Mouse (Mus musculus) intestine, embryonic 16.5 days (tissue): ENCODE results near the gene Wnt10b. TPM values are rescaled to one million over a fixed set of nuclear protein-coding genes. Genes with fewer than 3 reads are reported as not detected.
A peak's percentile ranks its signal among the peaks of the same experiment; 100 is the strongest.

Experiments
- ATAC-seq: fragments of 200-750 bp; cut with Nextera tagmentation; 2 replicates; pipeline ENCODE4 v1.8.0; 2017; ENCODE audit warnings: moderate TSS enrichment, moderate library complexity
- H3K27ac ChIP-seq: fragments of 300-500 bp; sonication (generic); 2 replicates; pipeline ENCODE4 v1.5.1; 2014; ENCODE audit warnings: mild to moderate bottlenecking, low read length
- H3K27me3 ChIP-seq: fragments of 300-500 bp; sonication (generic); replicated peaks from 2 replicates; pipeline ENCODE4 v1.6.1; 2014; ENCODE audit warnings: low read length, control low read depth, mixed read lengths; ENCODE audit not compliant: control insufficient read depth, insufficient read depth
- H3K36me3 ChIP-seq: fragments of 300-500 bp; sonication (generic); 2 replicates; pipeline ENCODE4 v1.6.1; 2014; ENCODE audit warnings: low read length, control low read depth; ENCODE audit not compliant: control insufficient read depth, insufficient read depth
- H3K4me1 ChIP-seq: fragments of 300-500 bp; sonication (generic); 2 replicates; pipeline ENCODE4 v1.6.1; 2014; ENCODE audit warnings: low read length, control low read depth, mixed read lengths; ENCODE audit not compliant: control insufficient read depth, insufficient read depth
- H3K4me2 ChIP-seq: fragments of 300-500 bp; sonication (generic); 2 replicates; pipeline ENCODE4 v1.6.1; 2014; ENCODE audit warnings: low read depth, low read length, control low read depth
- H3K4me3 ChIP-seq: fragments of 300-500 bp; sonication (generic); 2 replicates; pipeline ENCODE4 v1.5.1; 2014; ENCODE audit warnings: mild to moderate bottlenecking, low read length
- H3K9ac ChIP-seq: fragments of 300-500 bp; sonication (generic); 2 replicates; pipeline ENCODE4 v1.6.1; 2014; ENCODE audit warnings: low read depth, low read length
- H3K9me3 ChIP-seq: fragments of 300-500 bp; sonication (generic); 2 replicates; pipeline ENCODE4 v1.6.1; 2016; ENCODE audit warnings: low read length, control low read depth; ENCODE audit not compliant: control insufficient read depth
- WGBS: fragments of 180-500 bp; shearing (Covaris S2); extraction: QIAGEN DNeasy Blood & Tissue Kit; methylation state at CpG from one replicate; pipeline ENCODE4 v1.1.7; 2014; 5-methylcytosine and 5-hydroxymethylcytosine counted together
- polyA plus RNA-seq: library from polyadenylated mRNA; unstranded; fragments of >200 nt; fragmentation: Nextera tagmentation; extraction: Ambion mirVana; gene quantifications from 2 replicates; pipeline ENCODE4 v1.2.1, GENCODE M21; 2015

Gene Wnt10b
- polyA plus RNA-seq, 1 experiment from 2014 or later, result 0.09 TPM

DNA sequence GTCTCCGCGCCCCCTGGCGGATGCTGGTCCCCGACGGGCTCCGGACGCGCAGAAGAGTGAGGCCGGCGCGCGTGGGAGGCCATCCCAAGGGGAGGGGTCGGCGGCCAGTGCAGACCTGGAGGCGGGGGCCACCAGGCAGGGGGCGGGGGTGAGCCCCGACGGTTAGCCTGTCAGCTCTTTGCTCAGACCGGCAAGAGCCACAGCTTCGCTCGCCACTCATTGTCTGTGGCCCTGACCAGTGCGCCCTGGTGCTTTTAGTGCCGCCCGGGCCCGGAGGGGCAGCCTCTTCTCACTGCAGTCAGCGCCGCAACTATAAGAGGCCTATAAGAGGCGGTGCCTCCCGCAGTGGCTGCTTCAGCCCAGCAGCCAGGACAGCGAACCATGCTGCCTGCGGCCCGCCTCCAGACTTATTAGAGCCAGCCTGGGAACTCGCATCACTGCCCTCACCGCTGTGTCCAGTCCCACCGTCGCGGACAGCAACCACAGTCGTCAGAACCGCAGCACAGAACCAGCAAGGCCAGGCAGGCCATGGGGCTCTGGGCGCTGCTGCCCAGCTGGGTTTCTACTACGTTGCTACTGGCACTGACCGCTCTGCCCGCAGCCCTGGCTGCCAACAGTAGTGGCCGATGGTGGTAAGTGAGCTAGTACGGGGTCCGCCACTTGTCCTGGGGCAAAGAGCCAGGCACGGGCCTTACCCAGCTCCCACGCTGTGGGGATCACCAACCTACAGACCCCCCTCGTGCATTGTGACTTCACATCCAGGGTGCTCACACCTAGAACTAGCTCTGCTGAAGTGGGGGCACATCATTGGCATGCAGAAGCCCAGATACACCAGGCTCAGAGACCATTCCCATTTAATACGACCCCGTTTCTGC lies 11.9 kb upstream of the Wnt10b start, which contains the start of gene Wnt1:
Wnt1 (plus strand) TSS at position 197 of the 875 bp plus-strand sequence.
- Histone ChIP-seq H3K27me3 (peaks cover 73% of the 10 kb centered on the region), H3K4me2 (peak within 1 kb of the TSS; percentile 52), H3K27ac (no peak within 1 kb of the TSS), H3K4me3 (peak within 1 kb of the TSS; percentile 40), H3K9ac (no peak within 1 kb of the TSS), H3K4me1 (peaks cover 24% of the 10 kb centered on the region), H3K36me3 (no peaks in the 10 kb centered on the region), H3K9me3 (no peaks in the 10 kb centered on the region)
- WGBS, result 3% methylated on average over 51 of the region's 51 CpGs
- peak; percentile 26; the same call in 1 of the 2 replicates for ATAC-seq

DNA sequence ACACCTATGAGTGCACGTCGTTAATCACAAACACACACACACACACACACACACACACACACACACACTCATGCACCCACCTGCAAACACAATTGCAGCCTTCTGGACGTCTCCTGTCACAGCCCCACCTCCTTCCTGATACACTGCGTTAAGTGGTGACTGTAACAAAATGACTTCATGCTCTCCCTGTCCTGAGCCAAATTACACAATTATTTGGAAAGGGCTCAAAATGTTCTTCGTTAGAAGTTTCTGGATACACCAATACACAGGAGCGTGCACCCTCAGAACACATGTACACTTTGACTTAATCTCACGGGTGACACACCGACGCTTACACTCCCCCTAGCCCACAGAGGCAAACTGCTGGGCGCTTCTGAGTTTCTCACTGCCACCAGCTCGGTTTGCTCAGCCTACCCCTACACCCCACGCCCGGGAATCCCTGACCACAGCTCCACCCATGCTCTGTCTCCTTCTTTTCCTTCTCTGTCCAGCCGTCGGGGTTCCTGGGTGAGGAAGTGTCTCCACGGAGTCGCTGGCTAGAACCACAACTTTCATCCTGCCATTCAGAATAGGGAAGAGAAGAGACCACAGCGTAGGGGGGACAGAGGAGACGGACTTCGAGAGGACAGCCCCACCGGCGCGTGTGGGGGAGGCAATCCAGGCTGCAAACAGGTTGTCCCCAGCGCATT lies 11.2 kb upstream of the Wnt10b start:
- Histone ChIP-seq H3K9me3 (no peaks in the 10 kb centered on the region), H3K27ac (no peak overlapping the region), H3K36me3 (no peaks in the 10 kb centered on the region), H3K9ac (no peak overlapping the region), H3K27me3 (peaks cover 66% of the 10 kb centered on the region), H3K4me1 (peaks cover 24% of the 10 kb centered on the region), H3K4me2 (no peak overlapping the region), H3K4me3 (peak overlapping the region; percentile 11; the same call in 1 of the 2 replicates)
- ATAC-seq, result peak; percentile 12; the same call in 1 of the 2 replicates
- WGBS, result 12% methylated on average over 24 of the region's 24 CpGs

DNA sequence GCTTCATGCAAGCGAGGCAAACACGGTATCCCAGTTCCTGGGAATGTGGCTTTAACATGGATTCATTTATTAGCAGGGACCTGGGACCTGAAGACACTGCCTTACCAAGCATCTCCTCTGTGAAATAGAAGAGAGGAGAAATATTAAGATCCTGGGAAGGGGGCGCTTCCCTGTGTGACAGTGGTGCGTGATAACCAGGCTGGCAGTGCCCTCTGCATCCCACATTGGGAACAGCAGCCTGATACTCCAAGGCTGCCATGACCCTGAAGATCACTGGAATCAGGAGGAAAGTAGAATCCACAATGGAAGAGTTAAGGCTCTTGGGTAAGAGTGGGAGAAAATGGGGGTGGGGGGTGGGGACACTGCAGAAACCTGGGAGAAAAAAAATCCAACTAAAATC lies 10.0 kb upstream of the Wnt10b start:
- Histone ChIP-seq H3K36me3 (no peaks in the 10 kb centered on the region), H3K9ac (no peak overlapping the region), H3K4me1 (peaks cover 21% of the 10 kb centered on the region), H3K27me3 (peaks cover 56% of the 10 kb centered on the region), H3K4me2 (no peak overlapping the region), H3K4me3 (no peak overlapping the region), H3K27ac (no peak overlapping the region), H3K9me3 (no peaks in the 10 kb centered on the region)
- WGBS, result 30% methylated on average over 4 of the region's 4 CpGs
- ATAC-seq, result no peak

DNA sequence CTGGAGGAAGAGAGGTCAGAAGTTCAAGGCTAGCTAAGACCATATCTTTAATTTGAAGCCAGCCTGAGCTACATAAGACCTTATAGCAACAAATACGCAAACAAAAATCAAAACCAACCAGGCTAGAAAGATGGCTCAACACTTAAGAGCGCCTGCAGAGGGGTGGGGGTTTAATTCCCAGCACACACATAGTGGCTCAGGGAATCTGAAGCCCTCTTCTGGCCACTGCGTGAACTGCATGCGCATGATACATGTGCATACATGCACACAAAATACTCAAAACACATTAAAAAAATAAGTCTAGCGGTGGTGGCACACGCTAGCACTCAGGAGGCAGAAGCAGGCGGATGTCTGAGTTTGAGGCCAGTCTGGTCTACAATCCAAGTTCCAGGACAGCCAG lies 7.8 kb upstream of the Wnt10b start:
- Histone ChIP-seq H3K9me3 (no peaks in the 10 kb centered on the region), H3K4me3 (no peak overlapping the region), H3K4me1 (peaks cover 5% of the 10 kb centered on the region), H3K9ac (no peak overlapping the region), H3K36me3 (no peaks in the 10 kb centered on the region), H3K27me3 (peaks cover 43% of the 10 kb centered on the region), H3K27ac (no peak overlapping the region), H3K4me2 (no peak overlapping the region)
- WGBS, result 38% methylated on average over 7 of the region's 7 CpGs
- ATAC-seq, result no peak

DNA sequence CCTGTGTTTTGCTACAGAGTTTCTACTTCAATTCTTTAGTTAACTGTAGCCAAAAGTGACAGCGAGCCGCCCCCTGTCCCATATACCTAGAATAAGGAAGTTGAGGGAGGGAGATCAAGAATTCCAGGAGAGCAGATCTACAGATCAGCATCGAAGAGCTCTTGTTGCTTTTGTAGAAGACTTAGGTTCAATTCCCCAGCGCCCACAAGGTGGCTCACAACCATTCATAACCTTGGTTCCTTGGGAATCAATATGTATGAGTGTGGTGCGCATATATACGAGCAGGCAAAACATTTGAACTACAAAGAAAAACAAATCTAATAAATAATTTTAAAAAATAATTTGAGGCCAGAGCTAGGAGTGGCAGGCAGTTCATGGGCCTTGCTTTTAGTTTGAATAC lies 3.2 kb upstream of the Wnt10b start:
- H3K4me1 ChIP-seq, result peaks cover 19% of the 10 kb centered on the region
- H3K9ac ChIP-seq, result no peak overlapping the region
- H3K4me2 ChIP-seq, result no peak overlapping the region
- no peaks in the 10 kb centered on the region for H3K9me3 ChIP-seq
- no peak overlapping the region for H3K27ac ChIP-seq
- H3K36me3 ChIP-seq, result no peaks in the 10 kb centered on the region
- H3K27me3 ChIP-seq, result peaks cover 55% of the 10 kb centered on the region
- no peak overlapping the region for H3K4me3 ChIP-seq
- ATAC-seq, result no peak
- 31% methylated on average over 6 of the region's 6 CpGs for WGBS

DNA sequence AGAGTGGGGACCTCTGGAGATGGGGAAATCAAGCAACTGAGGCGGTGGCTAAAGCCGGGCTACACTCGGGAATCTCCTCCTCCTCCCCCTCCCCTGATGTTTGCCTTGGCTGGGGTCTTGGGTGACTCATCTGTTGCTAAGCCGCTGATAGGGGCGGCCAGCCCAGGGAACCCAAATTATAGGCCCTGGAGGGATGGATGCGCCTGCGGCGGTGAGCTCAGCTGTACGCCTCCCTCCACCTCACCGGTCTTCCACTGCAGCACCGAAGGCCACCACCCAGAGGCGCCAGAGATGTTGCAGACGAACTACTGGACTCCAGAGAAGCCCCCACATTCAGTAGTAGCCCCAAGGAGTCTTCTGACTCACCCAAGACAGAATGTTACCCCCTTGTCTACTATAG lies 2.6 kb upstream of the Wnt10b start:
- no peak overlapping the region for H3K4me2 ChIP-seq
- 8% methylated on average over 13 of the region's 13 CpGs for WGBS
- no peaks in the 10 kb centered on the region for H3K9me3 ChIP-seq
- H3K4me3 ChIP-seq, result no peak overlapping the region
- ATAC-seq, result no peak
- H3K9ac ChIP-seq, result no peak overlapping the region
- peaks cover 22% of the 10 kb centered on the region for H3K4me1 ChIP-seq
- H3K27me3 ChIP-seq, result peaks cover 61% of the 10 kb centered on the region
- no peak overlapping the region for H3K27ac ChIP-seq
- H3K36me3 ChIP-seq, result no peaks in the 10 kb centered on the region

DNA sequence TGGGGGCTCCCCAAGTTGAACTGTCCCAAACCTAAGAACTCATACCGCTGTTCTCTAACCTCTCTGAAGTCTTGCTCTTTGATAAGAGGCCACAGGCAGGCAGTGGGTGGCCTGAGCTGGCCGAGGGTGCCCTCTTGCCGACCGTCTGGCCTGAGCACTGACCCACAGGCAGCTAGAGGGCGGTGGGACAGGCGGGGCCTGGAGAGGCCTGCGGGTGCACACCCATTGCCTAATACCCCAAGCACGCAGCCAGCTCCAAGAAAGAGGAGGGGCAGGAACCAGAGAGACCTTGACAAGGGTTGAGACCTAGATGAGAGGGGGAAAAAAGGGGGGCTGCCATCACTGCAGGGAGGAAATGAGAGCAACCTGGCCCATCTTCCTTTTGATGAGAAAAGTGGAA lies 2.1 kb upstream of the Wnt10b start:
- Histone ChIP-seq H3K4me3 (no peak overlapping the region), H3K4me2 (no peak overlapping the region), H3K36me3 (no peaks in the 10 kb centered on the region), H3K27ac (no peak overlapping the region), H3K27me3 (peaks cover 66% of the 10 kb centered on the region), H3K9me3 (no peaks in the 10 kb centered on the region), H3K9ac (no peak overlapping the region), H3K4me1 (peaks cover 22% of the 10 kb centered on the region)
- 4% methylated on average over 8 of the region's 8 CpGs for WGBS
- ATAC-seq, result no peak

DNA sequence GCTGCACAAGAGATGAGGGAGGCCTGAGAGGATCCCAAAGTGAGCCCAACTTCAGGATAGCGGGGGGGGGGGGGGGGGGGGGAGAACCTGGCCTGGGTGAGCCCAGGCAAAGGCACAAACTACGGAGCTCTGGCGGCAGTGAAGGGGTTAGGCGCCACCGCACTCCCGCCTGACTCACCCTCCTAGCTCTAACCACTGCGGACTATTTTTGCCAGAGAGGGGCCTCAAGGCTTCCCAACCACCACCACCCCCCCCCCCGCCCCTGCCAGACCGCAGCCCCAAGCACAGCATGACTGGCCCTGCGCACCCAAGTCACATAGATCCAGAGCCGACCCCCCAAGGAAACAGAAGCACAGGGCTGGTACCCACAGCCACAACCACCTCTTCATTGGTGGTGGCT lies 856 bp upstream of the Wnt10b start:
- no peak overlapping the region for H3K27ac ChIP-seq
- 6% methylated on average over 10 of the region's 11 CpGs for WGBS
- peaks cover 75% of the 10 kb centered on the region for H3K27me3 ChIP-seq
- ATAC-seq, result no peak
- H3K4me1 ChIP-seq, result peaks cover 22% of the 10 kb centered on the region
- no peak overlapping the region for H3K4me2 ChIP-seq
- H3K4me3 ChIP-seq, result no peak overlapping the region
- H3K36me3 ChIP-seq, result no peaks in the 10 kb centered on the region
- H3K9me3 ChIP-seq, result no peaks in the 10 kb centered on the region
- H3K9ac ChIP-seq, result no peak overlapping the region

DNA sequence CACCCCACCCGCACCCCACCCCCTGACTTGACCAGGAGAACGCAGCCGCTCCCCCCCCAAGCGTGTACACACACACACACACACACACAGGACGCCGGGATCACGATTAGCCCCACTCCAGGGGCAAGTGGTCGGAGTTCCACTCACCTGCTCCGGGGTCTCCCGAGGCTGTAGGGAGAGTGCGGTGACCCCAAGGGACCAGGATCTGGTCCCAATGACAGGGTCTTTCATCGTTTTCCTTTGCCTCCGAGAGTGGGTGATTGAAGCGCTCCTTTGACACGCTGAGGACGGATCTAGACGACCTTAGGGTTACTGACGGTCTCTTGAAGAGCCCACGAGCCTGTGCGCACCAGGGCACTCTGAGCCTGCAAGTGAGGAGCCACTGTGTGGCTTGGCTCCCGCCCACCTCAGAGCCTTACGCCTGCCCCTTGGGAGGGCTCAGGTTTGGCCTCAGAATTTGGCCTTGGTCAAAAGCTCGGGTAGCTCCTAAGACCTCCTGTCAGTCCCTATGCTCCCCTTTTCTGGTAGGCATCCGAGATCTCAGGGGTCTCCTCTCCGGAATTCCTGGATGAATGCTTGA lies 331 bp upstream of the Wnt10b start:
- H3K9me3 ChIP-seq, result no peaks in the 10 kb centered on the region
- ATAC-seq, result no peak
- WGBS, result 1% methylated on average over 25 of the region's 25 CpGs
- H3K4me3 ChIP-seq, result peak overlapping the region; percentile 28
- peaks cover 22% of the 10 kb centered on the region for H3K4me1 ChIP-seq
- no peak overlapping the region for H3K27ac ChIP-seq
- peak overlapping the region; percentile 52 for H3K4me2 ChIP-seq
- no peaks in the 10 kb centered on the region for H3K36me3 ChIP-seq
- peaks cover 75% of the 10 kb centered on the region for H3K27me3 ChIP-seq
- peak overlapping the region; percentile 10; the same call in 1 of the 2 replicates for H3K9ac ChIP-seq
